Mouse (Mus musculus): ENCODE data around the gene Atxn7l1.

The Atxn7l1 gene

DNA sequence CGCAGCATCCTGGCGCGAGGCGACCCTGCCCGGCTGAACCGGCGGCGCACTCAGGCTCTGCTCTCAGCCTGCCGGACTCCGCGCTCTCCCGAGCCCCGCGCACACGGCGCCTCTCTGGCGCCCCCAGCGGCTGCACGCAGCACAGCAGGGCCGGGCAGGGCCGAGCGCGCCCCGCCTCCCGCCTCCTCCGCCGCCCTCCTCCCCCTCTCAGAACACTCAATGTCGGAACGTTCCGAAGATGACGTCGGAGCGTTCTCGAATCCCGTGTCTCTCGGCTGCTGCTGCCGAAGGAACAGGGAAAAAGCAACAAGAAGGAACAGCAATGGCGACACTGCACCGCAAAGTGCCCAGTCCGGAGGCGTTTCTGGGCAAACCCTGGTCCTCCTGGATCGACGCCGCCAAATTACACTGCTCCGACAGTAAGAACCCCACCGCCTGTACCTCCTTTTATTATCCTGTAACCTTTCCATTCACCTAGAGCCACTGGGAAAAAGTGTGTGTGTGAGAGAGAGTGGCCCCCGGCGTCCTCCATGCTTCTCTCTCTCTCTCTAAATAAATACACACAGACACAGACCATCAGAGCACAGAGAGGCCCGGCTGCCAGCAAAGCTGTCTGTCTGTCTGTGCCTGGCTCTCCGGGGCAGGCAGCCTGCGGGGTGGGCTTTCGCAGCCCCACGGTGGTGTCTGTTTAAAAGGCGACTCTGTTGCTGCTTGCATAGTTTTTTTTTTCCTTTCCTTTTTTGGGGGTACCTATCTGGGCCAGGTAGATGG, at the start of gene Atxn7l1:
TSS of gene Atxn7l1 (plus strand) at position 197 of the 771 bp plus-strand sequence.
- DNase-seq (ENCODE audit: low spot score): peak; percentile 79

DNA sequence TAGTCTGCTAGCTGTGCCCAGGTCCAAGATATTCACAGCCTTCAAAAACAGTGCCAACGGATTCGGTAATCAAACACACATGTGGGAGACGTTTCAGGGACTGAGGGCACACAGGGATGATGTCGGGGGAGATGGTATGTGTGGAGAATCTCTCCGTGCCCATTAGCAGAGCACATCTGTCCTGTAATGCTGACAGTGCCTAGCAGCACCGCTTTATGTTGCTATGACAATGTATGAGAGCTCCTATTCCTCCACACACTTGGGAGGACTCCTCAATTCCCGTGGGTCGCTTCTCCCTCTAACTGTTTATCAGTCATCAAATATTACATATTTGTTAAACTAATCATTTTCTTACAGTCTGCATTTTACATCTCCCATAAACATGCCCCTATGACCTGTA, 45.9 kb upstream of the Atxn7l1 start:
- no peak for DNase-seq (ENCODE audit: low spot score)

DNA sequence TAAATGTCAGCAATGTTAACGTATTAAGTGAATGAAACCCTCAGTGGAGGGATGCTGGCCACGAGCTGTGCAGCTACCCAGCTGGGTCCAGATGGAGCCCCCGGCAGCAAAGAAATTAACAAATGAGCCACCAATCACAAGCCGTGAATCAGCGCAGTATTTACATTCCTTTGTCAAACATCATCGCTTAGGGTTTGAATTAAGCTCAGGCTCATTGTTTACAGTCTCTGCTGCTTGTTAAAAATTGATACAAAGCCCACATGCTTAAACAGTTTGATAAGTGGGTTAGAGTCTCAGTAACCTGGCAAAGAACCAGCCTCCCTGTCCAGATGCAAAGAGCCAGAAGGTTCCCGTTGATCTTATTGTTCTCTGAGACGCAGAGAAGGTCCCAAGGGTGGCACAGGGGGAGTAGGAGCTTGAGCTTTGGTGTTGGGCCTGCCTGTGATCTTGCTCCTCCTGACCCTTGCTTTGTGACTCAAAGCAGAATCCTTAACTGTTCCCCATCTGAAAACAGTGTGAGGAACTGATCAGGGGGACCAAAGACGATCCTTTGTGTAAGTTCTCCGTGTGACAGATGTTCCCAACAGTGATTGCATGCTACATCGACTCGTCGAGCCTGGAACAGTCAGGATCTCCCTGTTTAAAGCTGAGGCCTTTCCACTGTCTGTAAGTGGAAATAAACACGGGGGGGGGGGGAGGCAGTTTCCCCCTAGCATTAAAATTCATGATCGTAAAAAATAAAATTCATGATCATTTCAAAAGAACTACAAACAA, 45.0 kb upstream of the Atxn7l1 start:
- no peak for DNase-seq (ENCODE audit: low spot score)

DNA sequence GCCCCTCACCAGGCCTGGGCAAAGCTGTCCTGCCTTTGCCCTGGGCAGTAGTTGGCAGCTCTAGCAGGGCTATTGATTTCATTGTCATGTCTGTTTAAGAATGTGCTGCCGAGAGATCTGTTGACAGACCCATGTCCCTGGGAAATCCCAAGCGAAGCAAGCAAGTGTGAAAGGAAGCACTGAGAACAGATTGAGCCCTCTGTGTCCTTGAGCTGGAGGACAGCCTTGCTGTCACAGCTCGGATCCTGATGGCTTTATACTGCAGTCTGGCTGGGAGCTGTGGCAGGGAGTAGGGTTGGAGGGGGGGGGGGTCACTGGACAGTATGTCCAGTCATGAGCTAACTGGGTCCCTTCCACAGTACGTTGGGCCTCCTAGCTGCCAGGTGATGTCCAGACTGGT, 41.8 kb upstream of the Atxn7l1 start:
- DNase-seq (ENCODE audit: low spot score): no peak

DNA sequence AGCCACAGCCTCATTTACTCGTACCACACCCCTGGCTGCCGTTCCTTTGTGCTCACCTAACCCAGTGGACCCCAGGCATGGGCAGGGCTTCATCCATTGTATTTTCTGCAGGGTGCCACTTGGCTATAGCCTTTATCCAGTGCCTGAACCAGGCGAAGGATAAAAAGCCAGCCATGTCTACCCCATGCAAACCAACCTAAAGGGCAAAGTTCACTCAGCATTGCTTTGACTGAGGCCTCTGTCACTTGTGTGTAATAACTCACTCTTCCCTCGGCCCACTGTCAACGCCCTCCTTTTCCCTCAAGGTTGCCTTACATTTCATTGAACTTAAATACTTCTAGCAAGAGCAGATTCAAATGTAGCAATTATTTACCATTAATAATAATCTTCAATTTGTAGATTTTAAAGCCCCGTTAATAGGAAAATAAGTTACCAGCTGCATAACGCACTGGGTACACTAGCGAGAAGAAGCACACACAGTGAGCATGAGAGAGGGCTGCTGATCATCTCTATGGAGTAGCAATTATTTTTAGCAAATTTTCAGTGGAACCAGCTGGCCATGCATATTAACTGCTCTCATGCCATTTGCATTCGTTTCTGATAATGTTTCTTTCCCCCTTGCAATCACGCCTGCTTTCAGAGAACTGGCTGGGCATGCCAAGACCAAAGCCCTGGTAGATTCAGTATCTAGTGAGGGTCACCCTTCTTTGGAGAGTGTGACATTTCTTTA, 40.9 kb upstream of the Atxn7l1 start:
- DNase-seq (ENCODE audit: low spot score): no peak

DNA sequence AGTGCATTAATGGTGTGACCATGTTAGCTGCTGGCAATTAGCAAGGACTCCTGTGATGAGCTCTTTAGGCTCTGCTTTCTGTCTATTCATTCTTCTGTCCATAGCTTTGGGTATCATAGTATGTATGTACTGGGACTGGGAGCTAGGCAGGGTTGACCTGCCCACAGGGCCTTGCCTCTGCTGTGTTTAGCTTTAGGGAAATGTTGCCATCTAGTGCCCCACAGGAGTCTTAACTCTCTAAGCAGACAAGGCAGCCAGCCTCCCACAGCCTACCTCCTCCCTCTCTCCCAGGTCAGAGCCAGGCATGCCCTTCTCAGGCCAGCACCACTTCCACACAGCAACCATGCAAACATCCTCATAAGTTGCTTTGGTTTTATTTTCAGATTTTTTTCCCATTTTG, 38.0 kb upstream of the Atxn7l1 start:
- DNase-seq (ENCODE audit: low spot score): no peak

DNA sequence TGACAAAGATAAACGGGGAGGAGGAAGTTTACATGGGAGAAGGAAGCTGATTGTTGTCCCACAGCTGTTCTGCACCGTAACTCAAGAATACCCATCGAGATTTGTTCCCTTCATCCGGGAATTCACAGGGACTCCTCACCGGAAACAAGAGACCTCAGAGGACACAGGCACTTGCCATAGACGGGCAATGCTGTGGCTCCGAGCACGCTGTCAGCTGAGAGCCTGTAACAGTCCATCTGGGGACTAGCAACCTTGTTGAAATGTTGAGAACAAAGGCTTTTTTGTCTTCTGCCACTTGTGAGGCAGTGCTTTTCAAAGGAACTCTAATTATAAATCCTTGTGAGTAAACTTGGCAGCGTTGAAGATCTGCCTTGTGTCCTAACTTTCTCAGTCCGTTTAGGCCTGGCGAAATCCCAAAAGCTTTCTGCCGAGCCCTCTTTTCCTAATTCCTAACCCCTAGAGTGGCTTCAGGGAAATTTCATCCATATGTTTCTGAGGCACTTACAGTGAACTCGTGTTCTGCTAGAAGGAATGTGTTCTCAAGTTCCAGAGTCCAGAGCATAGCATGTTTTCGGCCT, 36.5 kb upstream of the Atxn7l1 start:
- DNase-seq (ENCODE audit: low spot score): peak; percentile 9

DNA sequence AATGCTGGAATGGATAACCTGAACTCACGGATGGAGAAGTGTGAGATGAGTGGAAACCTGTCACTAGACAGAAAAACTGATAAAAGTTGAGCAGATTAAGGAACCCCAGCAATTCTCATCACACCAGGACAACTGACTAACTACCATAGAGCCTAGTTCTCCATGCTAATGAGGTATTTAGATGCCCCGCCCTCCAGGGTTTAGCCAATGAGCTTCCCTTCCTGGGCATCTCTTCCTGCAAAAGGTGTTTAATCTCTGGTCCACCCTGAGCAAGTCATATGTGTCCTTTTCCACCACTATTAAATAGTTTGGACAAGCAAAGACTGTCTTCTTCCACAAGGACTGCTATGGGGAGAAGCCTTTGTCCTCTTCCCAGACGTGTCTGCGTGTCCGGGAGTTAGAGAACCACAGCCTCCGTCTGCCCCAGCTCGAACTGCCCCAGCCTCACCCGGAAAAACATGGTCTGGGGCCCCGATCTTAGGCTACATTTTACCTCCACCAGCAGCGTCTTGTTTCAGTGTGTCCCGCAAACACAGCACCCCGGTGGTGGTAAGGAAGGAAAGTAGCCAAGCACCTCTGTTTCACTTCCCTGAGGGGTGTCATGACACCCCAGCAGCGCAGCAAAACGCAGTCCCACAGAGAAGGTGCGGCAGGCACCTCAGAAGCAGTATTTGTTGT, 28.7 kb upstream of the Atxn7l1 start:
- no peak for DNase-seq (ENCODE audit: low spot score)

DNA sequence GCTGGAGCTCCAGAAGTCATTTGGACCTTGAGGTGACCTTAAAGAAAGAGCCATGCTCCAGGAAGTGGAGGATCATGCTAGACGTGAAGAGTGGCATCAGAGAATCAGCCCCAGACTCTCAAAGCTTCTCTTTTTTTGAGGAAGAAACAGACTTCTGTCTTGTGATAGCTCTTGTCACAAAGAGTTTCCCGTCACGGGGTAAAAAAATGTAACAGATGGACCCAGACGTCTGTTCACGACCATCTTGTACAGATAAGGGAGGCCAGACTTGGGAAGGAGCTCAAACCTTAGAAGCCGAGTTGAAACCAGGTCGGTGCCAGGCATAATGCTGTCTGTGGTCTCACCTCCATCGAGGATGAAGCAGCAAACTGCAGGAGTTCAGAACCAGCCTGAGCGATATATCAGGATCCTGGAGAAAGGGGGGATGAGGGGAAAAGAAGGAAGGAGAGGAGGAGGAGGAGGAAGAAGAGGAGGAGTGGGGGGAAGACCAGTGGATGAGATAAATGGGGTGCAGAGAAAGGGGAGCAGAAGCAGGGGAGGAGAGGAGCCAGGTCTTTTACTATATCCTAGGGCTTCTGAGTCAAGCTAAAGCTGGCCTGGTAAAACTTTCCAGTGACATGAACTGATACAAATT, 21.8 kb upstream of the Atxn7l1 start:
- DNase-seq (ENCODE audit: low spot score): no peak

DNA sequence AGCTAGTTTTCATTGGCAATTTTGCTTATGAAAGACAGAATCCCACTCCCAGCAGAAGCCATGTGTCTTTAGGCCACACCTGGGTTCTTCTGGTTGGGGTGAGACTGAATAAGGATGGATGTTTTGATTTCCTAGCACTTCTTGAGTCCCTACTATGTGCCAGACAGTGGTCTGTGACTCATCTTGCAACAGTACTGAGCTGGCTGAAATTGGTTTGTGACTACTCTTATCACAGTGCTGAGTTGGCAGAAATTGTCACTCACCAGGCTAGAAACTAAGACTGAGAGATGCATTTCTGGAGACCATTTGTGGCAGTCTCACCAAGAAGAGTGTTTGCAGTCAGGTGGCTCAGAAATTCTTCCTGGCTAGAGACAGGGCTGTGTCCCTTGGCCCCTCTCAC, 21.2 kb upstream of the Atxn7l1 start:
- no peak for DNase-seq (ENCODE audit: low spot score)

DNA sequence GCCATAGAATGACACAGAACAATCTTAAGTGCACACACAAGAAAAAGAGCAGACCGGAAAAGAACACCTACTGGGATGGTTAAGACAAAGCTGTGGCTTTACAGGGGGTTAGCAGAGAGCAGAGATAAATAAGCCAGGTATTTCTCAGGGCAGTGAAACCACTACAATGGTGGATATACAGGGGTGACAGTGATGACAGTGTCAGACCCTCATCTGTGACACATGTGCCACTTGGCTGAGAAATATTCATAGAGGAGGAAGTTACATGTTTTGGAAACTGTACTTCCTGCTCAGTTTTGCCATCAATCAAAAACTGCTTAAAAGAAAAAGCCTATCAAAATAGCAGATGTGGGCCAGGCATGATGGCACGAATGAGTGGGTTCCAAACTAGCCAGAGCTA, 19.4 kb upstream of the Atxn7l1 start:
- no peak for DNase-seq (ENCODE audit: low spot score)

DNA sequence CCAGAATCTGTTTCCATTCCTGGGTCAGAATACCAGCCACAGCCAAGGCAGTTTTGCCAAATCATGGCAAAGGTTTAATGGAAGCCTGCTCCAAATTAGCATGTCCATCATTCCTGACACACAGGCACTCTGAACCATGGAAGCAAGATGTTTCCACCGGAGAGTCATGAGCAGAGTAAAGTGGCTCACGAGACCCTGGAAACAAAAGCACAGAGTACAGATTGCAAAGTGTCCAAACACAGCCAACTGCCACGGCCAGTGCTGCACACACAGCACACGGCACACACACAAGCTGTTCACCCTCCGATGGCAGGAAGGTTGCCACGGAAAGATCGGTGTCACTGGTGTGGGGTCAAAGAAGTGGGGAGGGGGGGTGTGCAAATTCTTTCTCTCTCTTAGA, 18.8 kb upstream of the Atxn7l1 start:
- no peak for DNase-seq (ENCODE audit: low spot score)

DNA sequence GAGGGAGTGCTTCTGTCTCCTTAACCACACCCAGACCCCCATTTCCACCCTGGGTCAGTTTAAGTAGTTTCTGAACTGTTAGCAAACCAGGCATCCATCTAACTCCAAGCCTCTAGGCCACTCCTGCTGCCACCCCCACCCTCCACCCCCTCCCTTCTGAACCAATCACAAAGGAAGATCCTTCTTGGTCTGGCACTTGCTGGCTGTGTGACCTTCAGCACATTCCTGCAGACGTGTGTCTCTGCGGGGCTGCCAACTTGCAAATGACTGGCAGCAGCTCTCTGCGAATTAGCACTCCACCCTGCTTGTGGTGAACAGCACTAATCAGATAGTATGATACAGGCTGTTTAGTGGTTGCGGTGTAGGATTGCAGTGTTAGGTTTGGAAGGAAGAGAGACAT, 18.1 kb upstream of the Atxn7l1 start:
- DNase-seq (ENCODE audit: low spot score): no peak

DNA sequence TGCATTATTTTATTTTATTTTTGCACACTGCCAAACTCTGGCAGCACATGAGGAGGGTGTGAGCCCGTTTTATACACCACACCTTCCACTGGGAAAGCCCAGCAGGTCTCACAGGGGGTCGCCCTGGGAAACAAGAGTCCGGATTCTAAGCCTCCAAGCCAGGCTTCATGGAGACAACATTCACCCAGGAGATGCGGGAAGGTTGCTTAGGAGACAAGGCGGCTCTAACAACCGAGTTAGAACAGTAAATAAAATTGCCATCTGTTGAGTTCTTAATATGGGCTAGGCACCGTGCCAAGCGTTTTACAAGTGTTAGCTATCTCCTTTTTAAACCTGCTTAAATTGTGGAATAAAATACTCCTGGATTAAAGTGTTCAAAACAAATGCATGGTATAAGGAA, 17.1 kb upstream of the Atxn7l1 start:
- DNase-seq (ENCODE audit: low spot score): no peak

DNA sequence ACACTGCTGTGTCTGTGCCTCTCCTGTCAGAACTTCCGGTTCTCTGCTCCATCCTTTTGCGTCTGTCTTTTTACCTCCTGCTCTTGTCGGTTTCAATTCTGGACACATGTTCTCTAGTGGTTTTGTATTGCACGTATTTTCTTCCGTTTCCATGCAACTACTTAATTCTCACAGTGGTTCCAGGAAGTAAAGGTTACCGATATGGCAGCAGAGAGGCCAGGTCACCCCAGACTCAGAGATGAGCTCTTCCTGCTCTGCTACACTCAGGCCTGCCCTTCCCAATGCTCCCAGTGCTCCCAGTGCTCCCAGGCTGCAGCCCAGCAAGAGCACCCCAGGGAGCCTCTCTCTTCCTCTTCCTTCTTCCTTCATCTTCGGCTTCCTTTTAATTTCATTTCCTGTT, 15.7 kb upstream of the Atxn7l1 start:
- no peak for DNase-seq (ENCODE audit: low spot score)

DNA sequence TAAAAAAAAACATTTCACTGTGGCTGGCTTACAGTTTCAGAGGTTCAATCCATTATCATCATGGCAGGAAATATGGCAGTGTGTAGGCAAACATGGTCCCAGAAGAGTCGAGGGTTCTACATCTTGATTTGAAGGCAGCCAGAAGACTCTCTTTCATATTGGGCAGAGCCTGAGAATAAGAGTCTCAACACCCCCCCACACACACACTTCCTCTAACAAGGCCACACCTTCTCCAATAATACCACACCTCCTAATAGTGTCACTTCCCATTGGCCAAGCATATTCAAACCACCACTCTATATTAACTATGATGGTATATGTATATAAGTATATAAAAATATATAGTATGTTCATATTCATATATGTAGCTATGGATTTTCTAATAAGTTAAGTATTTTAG, 9.6 kb upstream of the Atxn7l1 start:
- DNase-seq (ENCODE audit: low spot score): no peak

DNA sequence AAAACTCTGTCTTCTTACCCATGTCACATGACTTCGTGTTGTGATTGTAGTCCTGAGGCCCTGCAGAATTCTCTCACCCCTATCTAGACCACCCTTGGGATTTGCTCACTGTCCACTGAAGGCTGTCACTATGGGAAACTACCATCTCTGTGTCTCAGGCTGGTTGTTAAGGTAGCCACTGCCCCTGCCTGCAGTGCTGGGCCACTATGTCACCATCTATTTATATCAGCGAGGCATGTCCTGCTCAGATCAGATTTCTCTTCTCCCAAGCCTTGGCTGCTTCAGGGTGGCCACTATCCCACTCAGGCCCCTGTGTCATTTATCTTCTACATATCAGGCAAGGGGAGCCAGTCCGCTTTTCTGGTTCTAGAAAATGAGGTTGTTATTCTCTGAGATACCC, 8.4 kb upstream of the Atxn7l1 start:
- DNase-seq (ENCODE audit: low spot score): no peak

DNA sequence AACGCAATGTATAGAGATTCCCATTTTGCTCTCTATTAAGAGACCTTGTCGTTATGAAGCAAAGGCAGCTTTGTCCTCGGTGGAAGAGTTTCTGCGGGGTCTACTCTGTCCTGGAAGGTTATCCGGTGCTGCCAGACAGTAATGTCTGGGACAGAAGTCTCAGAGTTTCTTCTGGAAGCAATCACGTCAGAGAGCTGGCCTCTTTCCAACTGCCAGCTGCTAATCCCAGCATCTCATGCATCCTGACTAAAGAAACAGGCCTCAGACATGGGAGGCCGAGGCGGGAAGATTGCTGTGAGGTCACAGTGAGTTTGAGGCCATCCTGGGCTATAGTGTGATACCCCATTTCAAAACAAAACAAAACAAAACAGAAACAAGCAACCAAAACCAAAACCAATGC, 3.0 kb upstream of the Atxn7l1 start:
- DNase-seq (ENCODE audit: low spot score): no peak

DNA sequence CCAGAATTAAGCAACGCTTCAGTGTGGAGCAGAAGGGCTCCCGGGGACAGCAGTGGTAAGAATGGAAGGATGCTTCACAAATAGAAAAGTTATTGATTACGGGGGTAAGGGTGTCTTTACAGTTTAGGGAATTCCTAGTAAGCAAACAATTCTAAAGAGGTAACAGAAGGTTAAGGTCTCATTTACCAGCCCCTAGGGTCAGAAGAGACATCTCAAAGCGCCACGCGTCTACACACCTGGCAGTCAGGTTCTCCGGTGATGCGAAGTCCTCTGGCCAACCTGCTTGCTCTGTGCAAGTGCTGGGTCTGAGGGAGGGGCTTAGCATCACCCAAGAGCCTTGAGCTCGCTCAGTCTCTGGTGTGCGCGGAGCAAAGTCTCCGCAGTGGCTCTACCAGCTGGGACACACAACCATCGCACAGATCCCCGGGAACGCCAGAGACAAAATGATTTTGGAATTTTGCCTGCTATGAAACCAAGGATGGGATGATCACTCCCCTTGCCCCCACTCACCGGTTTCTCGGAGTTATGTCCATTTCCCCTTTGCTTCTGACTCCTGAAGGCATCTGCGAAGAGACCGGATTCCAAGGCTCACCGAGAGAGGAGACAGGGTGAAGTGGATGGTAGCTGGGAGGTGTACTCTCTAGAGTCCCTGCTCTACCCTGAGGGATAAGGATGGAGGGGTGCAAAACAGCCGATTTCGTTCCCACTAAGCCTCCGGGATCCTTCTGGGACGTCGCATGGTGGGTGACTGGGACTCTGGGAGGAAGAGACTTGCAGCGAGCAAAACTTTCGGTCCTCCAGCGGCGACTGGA, 665 bp upstream of the Atxn7l1 start:
- peak; percentile 13 for DNase-seq (ENCODE audit: low spot score)

DNA sequence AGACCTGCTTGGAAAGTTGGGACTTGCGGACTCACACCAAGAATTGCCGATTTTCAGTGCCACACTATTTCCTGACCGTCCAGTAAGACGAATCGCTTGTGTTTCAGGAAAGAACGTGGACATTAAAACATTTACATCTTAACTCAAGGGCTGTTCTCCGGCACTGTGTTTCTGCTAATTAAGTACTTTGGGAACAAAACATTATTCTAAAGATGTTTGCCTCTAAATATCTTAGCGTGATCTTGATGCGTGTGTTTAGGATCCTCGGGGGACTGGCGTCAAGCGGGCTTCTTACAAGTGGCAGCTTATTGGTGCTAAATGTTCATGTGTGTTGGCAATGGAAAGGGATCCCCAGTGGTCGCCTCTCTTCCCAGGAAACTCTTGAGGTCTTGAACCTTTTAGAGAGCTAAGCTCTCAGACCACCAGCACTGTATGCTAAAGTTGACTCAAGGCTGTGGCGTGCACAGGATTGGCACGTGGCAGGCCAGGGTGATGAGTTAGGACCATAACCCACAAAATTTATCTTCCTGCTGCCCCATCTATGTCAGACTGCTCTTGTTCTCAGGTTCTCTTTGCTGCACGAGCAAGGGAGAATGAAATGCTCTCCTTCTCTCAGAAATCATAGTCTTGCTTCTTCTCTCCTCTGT, 2.2 kb downstream of the Atxn7l1 start:
- DNase-seq (ENCODE audit: low spot score): no peak

Data from ovary, postnatal 10 days (tissue).